Mouse (Mus musculus) liver, embryonic 11.5 days (tissue): ENCODE measurements at regions not wholly inside any gene's neighbourhood (a gene's known extent, or its start where the extent isn't known, plus 50 kb on each side); places are given as distances from the start of the nearest gene placed in this dataset.

Experiments
- ATAC-seq: fragments of 200-750 bp; cut with Nextera tagmentation; replicated peaks from 2 replicates; pipeline ENCODE4 v1.8.0; 2017; ENCODE audit warnings: moderate number of reproducible peaks, mild to moderate bottlenecking, moderate TSS enrichment, moderate library complexity; ENCODE audit not compliant: low FRiP score
- DNase-seq: peaks from one replicate; pipeline ENCODE4 v3.0.0-alpha.2; 2017; ENCODE audit warnings: low spot score
- H3K27ac ChIP-seq: fragments of 300-500 bp; sonication (generic); 2 replicates; pipeline ENCODE4 v1.5.1; 2014; ENCODE audit warnings: mild to moderate bottlenecking, low read depth, low read length, control low read depth
- H3K27me3 ChIP-seq: fragments of 300-500 bp; sonication (generic); replicated peaks from 2 replicates; pipeline ENCODE4 v1.6.1; 2014; ENCODE audit warnings: low read length, mixed read lengths; ENCODE audit not compliant: control insufficient read depth, insufficient read depth
- H3K36me3 ChIP-seq: fragments of 300-500 bp; sonication (generic); 2 replicates; pipeline ENCODE4 v1.6.1; 2014; ENCODE audit warnings: mild to moderate bottlenecking, low read length, moderate library complexity, mixed read lengths; ENCODE audit not compliant: control insufficient read depth, insufficient read depth
- H3K4me1 ChIP-seq: fragments of 300-500 bp; sonication (generic); replicated peaks from 2 replicates; pipeline ENCODE4 v1.6.1; 2014; ENCODE audit warnings: low read length, mixed read lengths; ENCODE audit not compliant: control insufficient read depth, insufficient read depth
- H3K4me2 ChIP-seq: fragments of 300-500 bp; sonication (generic); 2 replicates; pipeline ENCODE4 v1.6.1; 2014; ENCODE audit warnings: mild to moderate bottlenecking, control low read depth, moderate library complexity
- H3K4me3 ChIP-seq: fragments of 300-500 bp; sonication (generic); 2 replicates; pipeline ENCODE4 v1.5.1; 2014; ENCODE audit warnings: low read depth, low read length, control low read depth
- H3K9ac ChIP-seq: fragments of 300-500 bp; sonication (generic); 2 replicates; pipeline ENCODE4 v1.6.1; 2014; ENCODE audit warnings: low read depth, low read length, control low read depth
- H3K9me3 ChIP-seq: fragments of 300-500 bp; sonication (generic); 2 replicates; pipeline ENCODE4 v1.6.1; 2016; ENCODE audit warnings: low read length, inconsistent platforms, mixed read lengths; ENCODE audit not compliant: control insufficient read depth
- WGBS: fragments of 180-500 bp; shearing (Covaris S2); extraction: QIAGEN DNeasy Blood & Tissue Kit; methylation state at CpG from one replicate; pipeline ENCODE4 v1.1.7; 2014; 5-methylcytosine and 5-hydroxymethylcytosine counted together

- ATAC-seq = no peak
- Histone ChIP-seq H3K36me3 (no peaks in the 10 kb centered on the region), H3K9ac (no peak overlapping the region), H3K4me2 (no peak overlapping the region), H3K4me1 (no peaks in the 10 kb centered on the region), H3K27ac (no peak overlapping the region), H3K4me3 (no peak overlapping the region), H3K27me3 (peaks cover 6% of the 10 kb centered on the region), H3K9me3 (no peaks in the 10 kb centered on the region)
- 75% methylated on average over 6 of the region's 6 CpGs for WGBS
- no peak for DNase-seq
Measured at GRCm38 (mm10) chr9:61627801-61628574, 255.8 kb downstream of the Tle3 start.

GRCm38 (mm10) chr9:61622933-61623332, 250.8 kb downstream of the Tle3 start:
- no peak overlapping the region for H3K4me2 ChIP-seq
- 59% methylated on average over 7 of the region's 7 CpGs for WGBS
- H3K27me3 ChIP-seq = peaks cover 9% of the 10 kb centered on the region
- no peak overlapping the region for H3K27ac ChIP-seq
- H3K36me3 ChIP-seq = no peaks in the 10 kb centered on the region
- no peak overlapping the region for H3K9ac ChIP-seq
- H3K4me3 ChIP-seq = no peak overlapping the region
- ATAC-seq (no peak), DNase-seq (no peak)
- H3K9me3 ChIP-seq = no peaks in the 10 kb centered on the region
- no peaks in the 10 kb centered on the region for H3K4me1 ChIP-seq

- H3K4me2 ChIP-seq = no peak overlapping the region
- ATAC-seq (no peak), DNase-seq (no peak)
- H3K4me1 ChIP-seq = no peaks in the 10 kb centered on the region
- no peaks in the 10 kb centered on the region for H3K36me3 ChIP-seq
- WGBS = 76% methylated on average over 5 of the region's 5 CpGs
- no peak overlapping the region for H3K9ac ChIP-seq
- H3K9me3 ChIP-seq = no peaks in the 10 kb centered on the region
- no peak overlapping the region for H3K4me3 ChIP-seq
- H3K27me3 ChIP-seq = peaks cover 9% of the 10 kb centered on the region
- no peak overlapping the region for H3K27ac ChIP-seq
Measured at GRCm38 (mm10) chr9:61621939-61622338, 249.8 kb downstream of the Tle3 start.

DNA sequence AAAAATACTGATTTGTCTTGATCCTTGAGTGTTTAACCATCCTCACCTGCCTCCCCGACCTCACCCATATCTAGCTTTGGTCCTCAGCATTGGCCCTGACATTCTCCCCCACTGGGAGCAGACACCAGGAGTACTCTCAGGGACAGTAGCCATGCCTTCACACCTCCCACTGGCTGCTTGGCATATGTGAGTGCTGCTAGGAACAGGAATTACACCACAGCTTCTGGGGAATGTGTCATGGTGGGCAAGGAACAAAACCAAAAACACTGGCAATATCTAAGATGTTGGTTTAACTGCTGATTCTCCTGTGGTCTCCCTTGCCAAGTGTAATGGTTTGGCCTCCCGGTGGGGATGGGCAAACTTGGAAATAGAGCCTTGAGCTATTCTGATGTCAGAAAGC, 248.6 kb downstream of the Tle3 start:
- Histone ChIP-seq H3K9me3 (no peaks in the 10 kb centered on the region), H3K27me3 (peaks cover 9% of the 10 kb centered on the region), H3K9ac (no peak overlapping the region), H3K4me1 (no peaks in the 10 kb centered on the region), H3K27ac (no peak overlapping the region), H3K4me2 (no peak overlapping the region), H3K36me3 (no peaks in the 10 kb centered on the region), H3K4me3 (no peak overlapping the region)
- ATAC-seq = no peak
- 50% methylated on average over 2 of the region's 2 CpGs for WGBS
- DNase-seq = no peak

DNA sequence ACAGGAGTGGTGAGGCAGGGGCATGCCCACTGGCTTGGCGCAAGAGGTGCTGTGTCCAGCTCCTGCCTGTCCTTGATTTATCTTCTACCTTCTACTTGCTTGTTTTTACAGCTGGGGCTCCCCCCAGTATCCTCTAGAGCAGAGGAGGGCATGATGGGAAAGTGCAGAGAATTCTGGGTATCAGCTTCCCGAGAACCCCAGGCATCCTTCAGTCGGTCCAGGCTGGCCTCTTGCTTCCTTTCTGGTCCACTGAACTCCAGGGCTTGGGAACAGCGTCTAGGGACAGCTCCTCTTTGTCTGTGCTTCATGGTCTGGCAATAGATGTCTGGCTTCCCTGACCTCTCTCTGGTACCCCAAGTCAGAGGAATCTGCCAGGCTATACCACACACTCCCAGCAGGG, 247.9 kb downstream of the Tle3 start:
- WGBS = 58% methylated on average over 4 of the region's 4 CpGs
- Histone ChIP-seq H3K9me3 (no peaks in the 10 kb centered on the region), H3K27ac (no peak overlapping the region), H3K9ac (no peak overlapping the region), H3K36me3 (no peaks in the 10 kb centered on the region), H3K4me1 (no peaks in the 10 kb centered on the region), H3K4me2 (no peak overlapping the region), H3K27me3 (peaks cover 9% of the 10 kb centered on the region), H3K4me3 (no peak overlapping the region)
- DNase-seq (no peak), ATAC-seq (no peak)

- peaks cover 3% of the 10 kb centered on the region; the same call in 1 of the 2 replicates for H3K27me3 ChIP-seq
- no peak overlapping the region for H3K4me3 ChIP-seq
- 55% methylated on average over 12 of the region's 12 CpGs for WGBS
- no peak for ATAC-seq
- no peak overlapping the region for H3K4me2 ChIP-seq
- no peaks in the 10 kb centered on the region for H3K9me3 ChIP-seq
- no peak overlapping the region for H3K9ac ChIP-seq
- no peak overlapping the region for H3K27ac ChIP-seq
- DNase-seq = no peak
- no peaks in the 10 kb centered on the region for H3K36me3 ChIP-seq
- no peaks in the 10 kb centered on the region for H3K4me1 ChIP-seq
Measured at GRCm38 (mm10) chr9:61618510-61619249, 246.5 kb downstream of the Tle3 start.

GRCm38 (mm10) chr9:61617979-61618378, 245.8 kb downstream of the Tle3 start:
- Histone ChIP-seq H3K27ac (no peak overlapping the region), H3K9me3 (no peaks in the 10 kb centered on the region), H3K9ac (no peak overlapping the region), H3K4me2 (no peak overlapping the region), H3K27me3 (peaks cover 3% of the 10 kb centered on the region; the same call in 1 of the 2 replicates), H3K36me3 (no peaks in the 10 kb centered on the region), H3K4me3 (no peak overlapping the region), H3K4me1 (no peaks in the 10 kb centered on the region)
- DNase-seq = no peak
- ATAC-seq = no peak
- WGBS = 64% methylated on average over 8 of the region's 8 CpGs

- Histone ChIP-seq H3K9me3 (no peaks in the 10 kb centered on the region), H3K4me2 (no peak overlapping the region), H3K36me3 (no peaks in the 10 kb centered on the region), H3K9ac (no peak overlapping the region), H3K27ac (no peak overlapping the region), H3K4me1 (no peaks in the 10 kb centered on the region), H3K27me3 (no peaks in the 10 kb centered on the region), H3K4me3 (no peak overlapping the region)
- no peak for DNase-seq
- WGBS = 55% methylated on average over 4 of the region's 4 CpGs
- ATAC-seq = no peak
Measured at GRCm38 (mm10) chr9:61615556-61615955, 243.4 kb downstream of the Tle3 start.

DNA sequence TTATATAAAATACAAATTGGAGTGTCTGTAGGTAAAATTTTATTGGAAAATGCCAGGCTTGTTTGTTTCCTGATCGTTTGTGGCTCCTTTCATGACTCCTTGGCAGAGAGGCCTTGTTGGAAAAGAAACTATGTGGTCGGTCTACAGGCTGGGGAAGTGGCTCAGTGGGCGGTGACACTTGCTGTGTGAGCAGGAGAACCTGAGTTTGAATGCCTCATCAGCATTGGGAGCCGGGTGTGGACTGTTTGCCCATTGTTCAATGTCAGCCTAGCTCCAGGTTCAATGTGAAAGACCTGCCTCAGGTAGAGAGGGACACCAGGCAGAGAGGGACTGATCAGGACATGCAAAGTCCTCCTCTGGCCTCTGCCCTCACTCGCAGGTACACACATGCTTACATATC, 235.4 kb downstream of the Tle3 start:
- 76% methylated on average over 5 of the region's 5 CpGs for WGBS
- no peaks in the 10 kb centered on the region for H3K36me3 ChIP-seq

More for the DNA sequence above, 235.4 kb downstream of the Tle3 start:
- H3K4me1 ChIP-seq = no peaks in the 10 kb centered on the region
- DNase-seq = no peak
- H3K4me3 ChIP-seq = no peak overlapping the region
- H3K27me3 ChIP-seq = peaks cover 4% of the 10 kb centered on the region; the same call in 1 of the 2 replicates
- H3K9ac ChIP-seq = no peak overlapping the region
- no peaks in the 10 kb centered on the region for H3K9me3 ChIP-seq
- no peak for ATAC-seq
- no peak overlapping the region for H3K27ac ChIP-seq
- no peak overlapping the region for H3K4me2 ChIP-seq
